Mouse (Mus musculus): ENCODE data around the gene Ankrd34a. TPM values are rescaled to one million over a fixed set of nuclear protein-coding genes. Genes with fewer than 3 reads are reported as not detected.

The Ankrd34a gene
- total RNA-seq, 2 experiments from 2014 or later, result 1.0 to 1.7 TPM

DNA sequence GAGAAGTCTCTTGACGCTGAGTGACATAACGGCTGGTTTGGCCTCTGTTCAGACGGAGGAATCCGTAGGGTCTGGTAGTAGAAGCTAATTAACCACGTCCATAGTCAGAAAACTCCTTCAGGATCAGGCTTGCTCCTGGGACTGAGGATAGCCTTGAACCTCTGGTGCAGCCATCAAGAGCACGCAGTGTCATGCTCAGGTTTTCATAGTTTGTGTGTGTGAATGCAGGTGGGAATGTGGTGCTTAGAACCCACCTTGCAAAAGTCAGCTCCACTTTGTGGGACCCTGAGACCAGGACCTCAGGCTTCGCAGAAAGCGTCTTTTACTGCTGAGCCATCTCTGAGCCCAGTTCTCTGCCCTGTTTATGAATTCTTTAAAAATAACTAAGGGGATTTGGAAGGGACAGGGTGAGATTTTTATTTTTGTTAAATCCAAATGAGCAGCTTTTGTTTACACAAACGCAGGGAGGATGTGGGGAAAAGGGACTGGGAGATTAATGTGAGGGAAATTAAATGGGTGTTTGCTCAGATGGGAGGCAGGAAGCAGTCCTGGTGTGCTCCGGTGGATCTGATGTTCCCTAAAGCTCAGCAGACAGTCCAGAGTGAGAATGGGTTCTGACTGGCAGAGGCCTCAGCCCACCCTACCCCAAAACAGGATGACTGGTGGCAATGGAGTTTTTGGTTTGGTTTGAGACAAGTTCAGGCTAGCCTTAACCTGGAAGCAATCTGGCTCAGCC lies 34.3 kb upstream of the Ankrd34a start:
- peak; percentile 82 for DNase-seq (ENCODE audit: low spot score)

DNA sequence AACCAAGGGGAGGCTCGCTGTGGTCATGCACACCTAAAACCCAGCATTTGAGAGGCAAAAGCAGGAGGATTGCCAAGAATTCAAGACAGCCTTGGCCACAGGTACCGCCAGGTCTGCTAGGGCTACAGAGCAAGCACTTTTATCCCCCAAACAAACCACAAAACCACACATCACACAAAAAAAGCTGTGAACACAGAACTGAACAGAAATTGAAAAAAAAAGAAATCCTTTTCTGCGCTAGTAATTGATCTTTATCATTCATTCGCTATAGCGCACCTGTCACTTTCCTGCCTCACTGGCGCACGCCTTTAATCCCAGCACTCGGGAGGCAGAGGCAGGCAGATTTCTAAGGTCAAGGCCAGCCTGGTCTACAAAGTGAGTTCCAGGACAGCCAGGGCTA lies 33.2 kb upstream of the Ankrd34a start:
- no peak for DNase-seq (ENCODE audit: low spot score)

DNA sequence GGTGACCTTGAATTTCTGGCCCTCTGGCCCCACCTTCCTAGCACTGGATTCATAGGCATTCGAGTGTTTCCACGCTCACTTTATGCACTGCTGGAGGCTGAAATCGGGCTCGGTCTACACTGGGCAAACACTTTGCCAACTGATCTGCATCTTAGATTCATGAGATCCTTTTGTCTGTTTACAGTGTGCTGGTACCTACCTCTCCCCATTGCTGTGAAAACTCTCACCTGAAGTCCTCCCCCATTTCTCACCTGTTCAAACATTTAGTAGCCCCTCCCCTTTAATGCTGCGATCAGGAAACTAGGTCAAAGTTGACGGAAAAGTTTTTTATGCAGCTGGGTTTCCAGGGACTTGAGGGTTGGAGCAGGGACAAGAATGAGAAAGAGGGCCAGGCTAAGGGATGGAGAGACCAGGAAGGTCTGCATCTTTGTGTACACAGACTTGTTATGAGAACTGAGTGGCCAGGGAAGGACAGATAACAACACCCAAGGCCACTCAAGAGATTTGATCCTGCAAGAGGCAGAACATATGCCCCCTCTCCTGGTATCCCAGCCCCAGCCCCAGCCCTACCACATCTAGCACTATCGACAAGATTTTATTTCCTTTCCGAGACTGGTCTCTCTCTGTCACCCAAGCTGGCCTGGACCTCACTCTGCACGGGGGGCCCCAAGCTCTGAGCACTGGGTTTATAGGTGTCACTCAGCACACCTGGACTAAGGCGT lies 32.4 kb upstream of the Ankrd34a start:
- DNase-seq (ENCODE audit: low spot score), result peak; percentile 58

DNA sequence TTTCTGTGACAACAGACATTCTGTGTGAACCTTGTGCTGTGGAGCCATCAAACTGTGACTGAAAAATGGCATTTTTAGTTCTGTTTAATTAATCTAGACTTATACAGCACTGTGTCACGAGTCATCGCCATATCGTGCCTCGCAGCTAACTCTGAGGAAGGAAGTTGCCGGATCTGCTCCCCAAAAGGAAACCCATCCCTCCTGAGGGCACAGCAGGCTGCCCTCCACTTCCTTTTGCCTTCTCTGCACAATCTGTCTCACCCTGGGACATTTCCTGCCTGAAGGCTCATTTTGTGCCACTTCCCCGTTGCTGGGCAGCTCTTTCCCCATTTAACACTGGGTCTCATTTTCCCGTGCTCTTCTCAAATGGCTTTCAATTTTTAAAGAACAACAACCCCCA lies 31.8 kb upstream of the Ankrd34a start:
- peak; percentile 47 for DNase-seq (ENCODE audit: low spot score)

DNA sequence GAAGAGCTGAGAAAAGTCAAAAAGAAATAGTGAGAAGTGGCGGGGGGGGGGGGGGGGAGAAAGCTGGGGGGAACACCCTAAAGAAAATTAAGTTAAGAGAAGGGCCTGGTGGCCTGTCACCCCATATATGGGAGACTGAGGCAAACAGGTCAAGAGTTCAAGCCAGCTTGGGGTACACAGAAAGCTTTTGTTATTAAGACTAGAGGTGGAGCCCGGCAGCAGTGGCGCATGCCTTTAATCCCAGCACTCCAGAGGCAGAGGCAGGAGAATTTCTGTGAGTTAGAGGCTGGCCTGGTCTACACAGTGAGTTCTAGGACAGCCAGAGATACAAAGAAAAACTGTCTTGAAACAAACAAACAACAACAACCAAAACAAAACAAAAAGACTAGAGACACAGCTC lies 31.3 kb upstream of the Ankrd34a start:
- no peak for DNase-seq (ENCODE audit: low spot score)

DNA sequence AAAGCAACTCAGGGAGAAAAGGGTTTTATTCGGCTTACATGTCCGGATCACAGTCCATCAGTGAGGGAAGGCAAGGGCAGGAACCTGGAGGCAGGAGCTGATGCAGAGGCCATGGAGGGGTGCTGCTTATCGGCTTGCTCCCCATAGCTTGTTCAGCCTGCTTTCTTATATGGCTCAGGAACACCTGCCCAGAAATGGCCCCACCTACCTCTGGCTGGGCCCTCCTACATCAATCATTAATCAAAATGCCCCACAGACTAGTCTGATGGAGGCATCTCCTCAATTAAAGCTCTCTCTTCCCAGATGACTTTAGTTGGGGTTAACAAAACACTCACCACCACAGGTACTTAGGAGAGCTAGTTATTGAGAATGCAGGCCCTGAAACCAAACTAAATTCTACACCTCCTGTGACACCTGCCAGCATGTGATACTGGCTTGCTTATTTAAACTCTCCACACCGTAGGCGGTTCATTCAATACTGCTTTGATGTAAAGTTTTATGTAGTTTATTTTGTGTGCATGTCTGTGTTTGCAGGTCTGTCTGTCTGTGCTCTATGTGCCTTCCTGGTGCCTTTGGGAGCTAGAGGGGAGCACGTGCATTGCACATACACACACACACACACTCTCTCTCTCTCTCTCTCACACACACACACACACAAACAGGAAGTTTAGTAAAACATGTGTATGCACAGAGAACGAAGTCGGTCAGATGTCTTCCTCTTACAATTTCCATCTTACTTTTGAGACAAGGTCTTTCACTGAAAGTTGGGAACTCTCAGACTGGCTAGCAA lies 29.6 kb upstream of the Ankrd34a start:
- DNase-seq (ENCODE audit: low spot score), result no peak

DNA sequence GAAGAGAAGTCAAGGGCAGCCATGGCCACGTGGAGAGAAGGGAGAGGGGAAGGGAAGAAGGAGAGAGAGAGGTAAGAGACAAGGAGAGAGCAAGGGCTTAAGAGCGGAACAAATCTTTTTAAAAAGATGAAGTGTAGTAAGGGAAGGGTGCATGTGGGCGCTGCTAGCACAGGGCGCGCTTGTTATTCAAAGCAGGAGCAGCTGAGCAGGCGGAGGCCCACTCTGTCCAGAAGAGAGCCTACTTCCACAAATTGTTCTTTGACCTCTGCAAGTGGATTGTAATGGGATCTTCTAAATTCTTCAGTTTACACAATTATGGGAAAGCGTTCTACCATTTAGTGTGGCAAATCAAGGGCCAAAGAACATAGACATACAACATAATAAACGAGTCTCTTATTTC lies 27.8 kb upstream of the Ankrd34a start:
- no peak for DNase-seq (ENCODE audit: low spot score)

DNA sequence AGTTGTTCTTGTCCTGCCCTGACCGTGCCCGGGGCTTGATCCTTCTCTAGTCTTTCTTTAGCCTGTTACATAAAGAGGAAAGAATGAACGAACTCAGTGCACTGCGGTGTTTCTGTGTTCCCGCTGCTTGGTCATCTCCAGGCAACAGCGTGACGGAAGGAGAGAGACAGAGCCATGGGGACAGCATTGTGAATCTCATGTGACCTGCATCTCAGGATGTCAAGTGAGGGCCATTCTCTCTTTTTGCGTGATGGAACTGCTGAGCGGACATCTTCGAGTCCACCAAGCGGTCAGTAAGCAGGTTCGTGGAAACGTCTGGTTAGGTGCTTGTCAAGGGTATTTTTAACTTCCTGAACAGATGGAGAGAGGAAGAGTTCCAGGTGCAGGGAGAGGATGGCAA lies 26.9 kb upstream of the Ankrd34a start:
- DNase-seq (ENCODE audit: low spot score), result peak; percentile 49

DNA sequence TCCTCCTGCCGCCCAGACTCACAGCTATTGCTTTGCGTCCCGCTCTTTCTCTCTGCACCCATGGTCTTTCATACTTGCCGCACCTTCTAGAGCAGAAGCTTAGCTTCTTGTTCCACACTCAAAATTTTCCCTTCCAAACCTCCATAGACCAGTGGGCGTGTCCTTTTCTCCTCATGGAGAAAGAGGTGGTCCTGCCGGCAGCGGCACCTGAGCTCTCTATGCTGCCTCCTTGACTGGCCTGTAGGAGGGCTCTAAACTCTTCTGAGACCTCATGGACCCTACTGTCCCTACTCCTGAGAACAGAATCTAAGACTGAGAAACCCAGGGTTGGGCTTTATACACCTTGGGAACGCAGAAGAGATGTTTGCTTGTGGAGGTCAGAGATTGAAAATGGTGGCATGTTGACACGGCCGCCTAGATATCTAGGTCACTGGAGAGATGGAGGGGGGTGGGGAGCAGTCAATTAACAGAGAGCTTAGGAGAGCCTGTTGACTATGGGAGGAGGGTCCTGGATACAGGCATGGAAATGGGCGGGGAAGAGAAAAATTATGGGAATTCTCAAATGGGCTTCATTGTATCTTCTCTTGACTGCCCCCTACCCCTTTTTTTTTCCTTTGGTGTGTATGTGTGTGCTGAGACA lies 26.4 kb upstream of the Ankrd34a start:
- DNase-seq (ENCODE audit: low spot score), result no peak

DNA sequence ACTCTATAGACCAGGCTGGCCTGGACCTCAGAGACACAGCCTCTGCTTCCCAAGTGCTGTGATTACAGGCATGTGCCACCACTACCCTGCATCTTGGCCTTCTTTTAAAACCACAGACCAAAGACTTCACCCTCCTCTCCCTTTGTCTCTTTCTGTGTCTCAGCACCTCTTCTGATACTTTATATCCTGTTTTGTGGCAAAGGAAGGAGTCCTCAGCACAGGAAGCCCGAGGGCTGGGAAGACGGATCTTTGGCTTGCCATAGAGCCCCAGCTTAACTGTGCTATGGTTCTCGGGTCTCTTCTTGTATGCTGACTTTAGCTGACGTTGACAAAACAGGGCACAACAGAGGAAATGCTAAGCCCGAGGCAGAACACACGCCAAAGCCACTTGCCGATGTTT lies 25.8 kb upstream of the Ankrd34a start:
- no peak for DNase-seq (ENCODE audit: low spot score)

DNA sequence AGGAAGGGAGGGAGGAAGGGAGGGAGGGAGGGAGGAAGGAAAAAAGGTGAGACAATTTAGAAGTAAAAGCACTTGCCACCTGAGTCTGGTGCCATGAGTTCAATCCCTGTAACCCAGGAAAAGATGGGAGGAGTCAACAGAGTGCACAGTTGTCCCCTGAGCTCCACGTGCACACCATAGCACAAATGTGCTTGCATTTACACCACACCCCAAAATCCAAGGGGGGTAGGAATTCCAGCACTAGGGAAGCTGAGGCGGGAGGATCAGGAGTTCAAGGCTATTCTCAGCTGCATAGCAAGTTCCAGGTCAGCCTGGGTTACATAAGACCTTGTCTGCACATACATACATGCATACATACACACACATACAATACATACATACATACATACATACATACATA lies 25.1 kb upstream of the Ankrd34a start:
- no peak for DNase-seq (ENCODE audit: low spot score)

DNA sequence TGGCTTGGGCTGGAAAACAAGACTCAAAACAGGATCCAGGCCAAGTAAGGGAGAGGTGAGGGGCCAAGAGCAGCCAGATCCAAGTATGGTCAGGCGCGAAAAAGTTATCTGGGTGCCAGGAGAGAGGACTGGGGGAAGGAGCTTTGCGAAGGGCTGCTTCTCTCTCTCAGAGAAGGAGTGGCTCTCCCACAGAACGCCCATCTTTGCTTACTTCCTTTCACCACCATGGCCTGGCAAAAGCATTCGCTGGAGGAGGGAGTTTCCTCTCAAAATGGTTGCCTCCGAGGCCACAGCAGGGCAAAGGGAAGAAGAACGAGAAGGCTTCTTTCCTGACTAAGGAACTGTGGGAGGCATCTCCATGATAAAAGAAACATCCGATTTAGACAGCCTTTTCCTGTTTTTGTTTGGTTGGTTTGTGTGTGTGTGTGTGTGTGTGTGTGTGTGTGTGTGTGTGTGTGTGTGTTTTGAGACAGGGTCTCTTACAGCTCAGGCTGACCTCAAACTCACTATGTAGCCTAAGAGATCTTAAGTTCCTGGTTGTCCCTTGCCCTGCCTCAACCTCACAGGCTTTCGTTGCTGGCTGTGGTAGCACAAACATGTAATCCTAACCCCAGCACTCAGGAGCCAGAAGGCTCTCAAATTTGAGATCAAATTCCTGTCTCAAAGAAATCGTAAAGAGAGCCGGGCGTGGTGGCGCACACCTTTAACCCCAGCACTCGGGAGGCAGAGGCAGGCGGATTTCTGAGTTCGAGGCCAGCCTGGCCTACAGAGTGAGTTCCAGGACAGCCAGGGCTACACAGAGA lies 24.3 kb upstream of the Ankrd34a start:
- peak; percentile 65 for DNase-seq (ENCODE audit: low spot score)

DNA sequence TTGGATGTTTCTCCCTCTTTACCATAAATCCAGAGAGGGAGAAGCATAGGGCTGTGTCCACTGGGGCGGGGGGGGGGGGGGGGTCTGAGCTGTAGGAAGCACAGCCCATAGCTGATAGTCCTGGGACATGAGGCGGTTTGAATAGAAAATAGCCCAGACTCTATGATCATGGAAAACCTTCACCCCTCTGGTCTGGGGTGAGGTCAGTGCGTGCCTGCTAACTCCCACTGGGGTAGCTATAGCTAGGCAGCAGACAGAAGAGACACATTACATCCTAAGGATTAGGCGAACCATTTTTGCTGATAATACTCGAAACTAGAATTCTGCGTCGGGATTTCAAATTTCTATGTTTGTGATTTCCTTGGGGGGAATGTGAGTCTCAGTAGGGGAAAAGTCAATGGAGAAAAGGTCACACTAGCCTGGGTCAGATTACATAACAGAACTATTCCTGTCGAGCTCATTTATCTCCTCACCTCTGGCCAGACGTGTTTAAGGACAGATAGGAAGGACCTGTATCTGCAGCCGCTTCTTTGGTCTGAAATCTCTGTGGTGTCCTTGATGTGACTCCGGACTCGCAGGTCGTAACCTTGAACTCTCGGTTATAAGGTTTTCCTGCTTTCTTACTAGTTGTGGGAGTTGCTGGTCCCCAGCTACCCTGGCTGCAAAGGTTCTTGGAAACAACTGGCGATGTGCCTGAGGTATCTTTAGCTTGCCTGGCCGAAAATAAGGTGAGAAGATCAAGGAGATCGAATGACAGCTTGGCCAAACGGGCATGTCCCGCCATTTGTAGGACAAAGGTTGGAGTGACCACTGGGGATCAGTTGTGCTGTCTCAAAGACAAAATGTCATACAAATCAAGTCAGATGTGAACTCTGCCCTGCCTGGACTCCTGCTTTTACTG lies 22.6 kb upstream of the Ankrd34a start:
- peak; percentile 80 for DNase-seq (ENCODE audit: low spot score)

DNA sequence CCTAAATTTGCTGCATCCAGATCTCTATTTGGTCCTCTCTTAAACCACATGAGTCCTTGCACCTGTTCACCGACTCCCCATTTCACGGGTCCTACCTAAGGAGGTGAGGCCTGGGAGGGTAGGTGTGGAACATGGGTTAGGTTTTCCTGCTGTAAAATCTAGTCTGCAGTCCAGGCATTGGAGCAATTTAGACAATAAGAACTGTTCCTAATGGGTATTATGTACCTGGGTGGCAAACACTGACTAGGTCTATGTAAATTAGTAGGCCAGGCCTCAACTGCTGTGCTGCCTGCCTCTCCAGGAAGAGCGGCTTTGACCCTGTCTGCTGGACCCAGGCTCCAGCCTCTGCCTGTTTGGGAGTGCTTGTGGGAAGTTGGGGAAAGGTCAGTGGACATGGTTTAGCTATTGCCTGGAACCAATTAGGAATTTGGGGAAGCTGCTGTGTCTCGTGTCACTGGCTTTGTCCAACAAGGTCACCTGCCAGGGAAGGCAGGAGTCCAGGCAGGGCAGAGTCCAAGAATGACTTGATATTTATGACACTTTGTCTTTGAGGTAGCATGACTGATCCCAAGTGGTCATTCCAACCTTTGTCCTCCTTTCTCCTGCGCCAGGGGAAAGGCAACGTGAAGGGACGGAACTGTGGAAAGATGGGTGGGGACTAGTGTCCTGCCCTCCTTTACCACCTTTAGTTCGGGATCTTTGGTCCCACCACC lies 21.0 kb upstream of the Ankrd34a start:
- DNase-seq (ENCODE audit: low spot score), result peak; percentile 86

DNA sequence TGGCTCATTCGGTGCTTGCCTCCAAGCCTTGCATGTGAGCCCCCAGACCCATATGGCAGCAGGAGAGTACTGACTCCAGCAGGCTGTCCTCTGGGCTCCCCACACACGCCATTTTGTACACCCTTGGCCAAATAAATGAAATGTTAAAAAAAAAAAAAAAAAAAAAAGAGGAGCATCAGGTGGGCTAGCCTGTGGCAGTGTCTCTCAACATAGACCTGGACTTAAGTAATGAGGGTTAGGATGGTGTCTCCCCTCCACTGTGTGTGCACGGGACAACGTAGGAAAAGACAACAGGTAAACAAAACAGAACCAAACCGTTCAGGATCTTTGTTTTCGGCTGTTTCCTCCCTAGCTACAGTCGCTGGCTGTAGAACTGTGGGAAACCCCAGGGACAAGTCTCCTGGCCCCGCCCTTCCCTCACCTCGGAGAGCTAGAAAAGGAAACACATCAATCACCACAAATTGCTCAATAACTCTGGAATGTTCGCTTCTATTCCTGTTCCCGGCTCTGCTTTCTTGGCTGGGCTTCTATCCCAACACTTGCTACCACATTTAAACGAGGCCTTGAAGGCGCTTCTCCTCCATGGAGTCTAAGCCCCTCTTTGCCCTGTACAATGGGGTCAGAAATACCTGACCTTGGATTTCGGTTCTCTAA lies 20.3 kb upstream of the Ankrd34a start:
- DNase-seq (ENCODE audit: low spot score), result peak; percentile 91

DNA sequence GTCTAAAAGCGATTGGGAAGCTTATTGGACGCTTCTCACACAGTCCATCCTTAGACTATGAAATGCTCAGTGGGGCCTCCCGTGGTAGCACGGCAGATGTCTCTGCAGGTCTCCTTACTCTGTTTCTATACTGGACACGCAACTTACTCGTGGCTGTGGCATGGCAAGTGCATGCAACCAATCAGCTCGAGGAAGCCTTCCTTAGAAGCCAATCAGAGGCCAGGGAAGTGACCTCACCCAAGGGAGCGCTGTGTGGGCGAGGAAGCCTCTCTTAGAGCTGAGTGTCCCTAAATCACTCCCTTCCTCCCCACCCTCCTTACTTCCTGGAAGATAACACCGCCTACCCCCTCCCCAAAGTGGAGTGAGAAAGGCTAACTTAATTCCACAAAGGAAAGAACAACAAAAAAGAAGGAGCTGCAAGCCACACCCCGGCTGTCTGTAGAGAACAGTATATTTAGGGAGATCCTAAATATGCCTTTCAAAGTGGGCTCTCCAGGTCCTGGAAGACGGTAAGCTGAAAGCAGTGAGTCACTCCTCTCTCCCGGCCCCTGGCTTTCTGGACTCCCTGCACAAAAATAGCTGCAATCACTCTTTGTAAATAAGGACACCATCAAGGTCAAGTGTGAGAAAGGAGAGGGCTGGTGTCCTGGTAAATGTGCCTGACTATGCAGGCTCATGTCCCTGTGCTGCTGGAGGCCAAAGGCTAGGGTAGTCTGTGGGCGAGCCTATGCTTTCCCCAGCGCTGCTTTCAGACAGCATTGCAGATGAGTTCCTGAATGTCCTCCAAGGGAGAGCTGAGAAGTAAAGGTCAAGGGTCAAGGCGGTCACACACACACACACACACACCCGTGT lies 19.5 kb upstream of the Ankrd34a start, which contains the start of gene Gm16253:
Gm16253 (plus strand) TSS at position 295 of the 852 bp plus-strand sequence.
- DNase-seq (ENCODE audit: low spot score), result peak; percentile 96

DNA sequence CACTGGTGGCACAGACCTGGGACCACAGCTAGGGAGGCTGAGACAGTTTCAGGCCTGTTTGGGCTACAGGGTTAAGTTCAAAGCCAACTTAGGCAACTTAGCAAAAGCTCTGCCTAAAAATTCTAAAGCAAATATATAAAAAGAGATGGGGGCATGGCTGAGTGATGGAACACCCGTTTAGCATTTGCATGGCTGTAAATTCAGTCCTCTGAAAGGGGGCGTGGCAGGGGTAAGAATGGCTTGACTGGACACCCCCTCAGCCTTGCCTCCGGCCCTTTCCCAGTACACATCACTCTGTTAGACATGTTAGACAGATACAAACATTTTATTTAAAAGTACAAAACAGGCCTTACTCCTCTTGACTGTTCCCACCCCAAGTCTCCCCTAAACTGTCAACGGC lies 18.9 kb upstream of the Ankrd34a start:
- no peak for DNase-seq (ENCODE audit: low spot score)
